Mouse (Mus musculus) neural tube, embryonic 11.5 days (tissue): ENCODE data around the gene Zfp821. TPM values are rescaled to one million over a fixed set of nuclear protein-coding genes. Genes with fewer than 3 reads are reported as not detected.

Source experiments
- ATAC-seq: fragments of 200-750 bp; cut with Nextera tagmentation; 2 replicates; pipeline ENCODE4 v1.8.0; 2017; ENCODE audit warnings: moderate number of reproducible peaks, mild to moderate bottlenecking, moderate TSS enrichment, moderate library complexity; ENCODE audit not compliant: insufficient read depth, low FRiP score, low TSS enrichment
- DNase-seq: peaks from one replicate; pipeline ENCODE4 v3.0.0-alpha.2; 2015; ENCODE audit warnings: low spot score
- H3K27ac ChIP-seq: fragments of 300-500 bp; sonication (generic); 2 replicates; pipeline ENCODE4 v1.5.1; 2014; ENCODE audit warnings: low read depth, mild to moderate bottlenecking, low read length
- H3K27me3 ChIP-seq: fragments of 300-500 bp; sonication (generic); 2 replicates; pipeline ENCODE4 v1.6.1; 2014; ENCODE audit warnings: mild to moderate bottlenecking, low read length, mixed read lengths; ENCODE audit not compliant: control insufficient read depth, insufficient read depth
- H3K36me3 ChIP-seq: fragments of 300-500 bp; sonication (generic); 2 replicates; pipeline ENCODE4 v1.6.1; 2014; ENCODE audit warnings: mild to moderate bottlenecking, low read length, moderate library complexity, mixed read lengths; ENCODE audit not compliant: control insufficient read depth, insufficient read depth
- H3K4me1 ChIP-seq: fragments of 300-500 bp; sonication (generic); 2 replicates; pipeline ENCODE4 v1.6.1; 2014; ENCODE audit warnings: low read length, mixed read lengths; ENCODE audit not compliant: control insufficient read depth, insufficient read depth
- H3K4me2 ChIP-seq: fragments of 300-500 bp; sonication (generic); 2 replicates; pipeline ENCODE4 v1.6.1; 2014; ENCODE audit warnings: low read depth, mild to moderate bottlenecking, moderate library complexity
- H3K4me3 ChIP-seq: fragments of 300-500 bp; sonication (generic); 2 replicates; pipeline ENCODE4 v1.5.1; 2014; ENCODE audit warnings: low read depth, low read length
- H3K9ac ChIP-seq: fragments of 300-500 bp; sonication (generic); 2 replicates; pipeline ENCODE4 v1.6.1; 2014; ENCODE audit warnings: mild to moderate bottlenecking, low read length
- H3K9me3 ChIP-seq: fragments of 300-500 bp; sonication (generic); 2 replicates; pipeline ENCODE4 v1.6.1; 2016; ENCODE audit warnings: low read length; ENCODE audit not compliant: control insufficient read depth
- WGBS: fragments of 180-500 bp; shearing (Covaris S2); extraction: QIAGEN DNeasy Blood & Tissue Kit; methylation state at CpG from one replicate; pipeline ENCODE4 v1.1.7; 2014; 5-methylcytosine and 5-hydroxymethylcytosine counted together
- polyA plus RNA-seq: library from polyadenylated mRNA; unstranded; fragments of >200 nt; fragmentation: Nextera tagmentation; extraction: Ambion mirVana; gene quantifications from 2 replicates; pipeline ENCODE4 v1.2.1, GENCODE M21; 2014

The Zfp821 gene
- polyA plus RNA-seq, 1 experiment from 2014 or later = 55.9 TPM

GRCm38 (mm10) chr8:109706076-109706873 lies 929 bp downstream of the Zfp821 start:
- peak; percentile 36 for ATAC-seq
- Histone ChIP-seq H3K4me2 (peak overlapping the region; percentile 89), H3K9ac (peak overlapping the region; percentile 99), H3K9me3 (no peaks in the 10 kb centered on the region), H3K4me1 (peaks cover 14% of the 10 kb centered on the region), H3K4me3 (peak overlapping the region; percentile 96), H3K36me3 (peaks cover 12% of the 10 kb centered on the region), H3K27ac (peak overlapping the region; percentile 91; the same call in 1 of the 2 replicates), H3K27me3 (peaks cover 8% of the 10 kb centered on the region; the same call in 1 of the 2 replicates)
- DNase-seq = peak; percentile 37
- 1% methylated on average over 27 of the region's 30 CpGs for WGBS

- H3K9me3 ChIP-seq = no peaks in the 10 kb centered on the region
- H3K4me1 ChIP-seq = peaks cover 14% of the 10 kb centered on the region
- H3K27me3 ChIP-seq = peaks cover 8% of the 10 kb centered on the region; the same call in 1 of the 2 replicates
- peak overlapping the region; percentile 96 for H3K4me3 ChIP-seq
- no peak overlapping the region for H3K27ac ChIP-seq
- H3K36me3 ChIP-seq = peaks cover 12% of the 10 kb centered on the region
- H3K9ac ChIP-seq = no peak overlapping the region; the same call in none of the 2 replicates
- DNase-seq = peak; percentile 70
- WGBS = 24% methylated on average over 2 of the region's 2 CpGs
- H3K4me2 ChIP-seq = peak overlapping the region; percentile 89
- peak; percentile 67; the same call in 1 of the 2 replicates for ATAC-seq
Observed at GRCm38 (mm10) chr8:109706874-109707237, 1.5 kb downstream of the Zfp821 start.

DNA sequence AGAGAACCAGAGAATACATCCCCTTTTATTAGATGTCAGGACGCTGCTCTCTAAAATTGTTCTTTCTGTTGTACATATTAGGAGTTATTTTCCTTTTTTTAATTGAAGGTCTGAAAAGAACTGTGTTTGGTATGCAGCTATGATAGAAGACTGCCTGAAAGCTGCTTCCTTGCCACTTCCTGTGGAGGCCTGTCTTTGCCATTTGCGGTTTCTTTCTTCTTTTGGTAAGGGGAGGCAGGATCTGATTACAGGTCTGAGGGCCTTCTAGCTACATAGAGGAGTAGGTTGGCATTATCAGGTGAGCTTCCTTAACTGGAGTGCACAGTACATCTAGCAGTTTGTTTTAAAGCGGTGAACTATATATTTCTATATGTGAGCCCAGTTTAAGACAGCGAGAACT lies 2.6 kb downstream of the Zfp821 start:
- Histone ChIP-seq H3K27ac (no peak overlapping the region), H3K27me3 (peaks cover 6% of the 10 kb centered on the region; the same call in 1 of the 2 replicates), H3K9me3 (no peaks in the 10 kb centered on the region), H3K36me3 (peaks cover 18% of the 10 kb centered on the region), H3K4me1 (peaks cover 14% of the 10 kb centered on the region), H3K4me2 (no peak overlapping the region), H3K9ac (no peak overlapping the region), H3K4me3 (no peak overlapping the region)
- no peak for ATAC-seq
- DNase-seq = no peak
- 96% methylated on average over 4 of the region's 4 CpGs for WGBS

DNA sequence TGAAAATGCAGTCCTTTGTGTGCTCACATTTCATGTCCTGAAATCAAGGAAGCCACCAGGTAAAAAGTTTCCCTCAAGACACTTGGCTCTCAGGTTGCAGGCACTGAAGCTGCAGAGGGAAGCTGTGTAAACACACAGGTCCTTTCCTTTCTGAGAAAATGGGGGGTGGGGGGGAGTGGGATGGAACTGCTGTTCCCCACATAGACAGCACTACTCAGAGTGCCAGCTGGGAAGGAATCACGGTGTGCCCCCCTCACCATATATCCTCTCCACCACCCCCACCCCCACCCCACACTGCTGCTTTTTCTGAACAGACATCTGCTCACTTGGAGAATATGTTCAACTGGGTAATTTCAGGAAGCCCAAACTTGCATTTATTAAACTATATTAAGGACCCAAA lies 7.2 kb downstream of the Zfp821 start:
- DNase-seq (no peak), ATAC-seq (no peak)
- 89% methylated on average over 1 of the region's 1 CpGs for WGBS
- Histone ChIP-seq H3K27me3 (no peaks in the 10 kb centered on the region), H3K9me3 (no peaks in the 10 kb centered on the region), H3K4me1 (no peaks in the 10 kb centered on the region), H3K4me2 (no peak overlapping the region), H3K9ac (no peak overlapping the region), H3K27ac (no peak overlapping the region), H3K4me3 (no peak overlapping the region), H3K36me3 (peaks cover 26% of the 10 kb centered on the region)

GRCm38 (mm10) chr8:109714961-109715360 lies 9.6 kb downstream of the Zfp821 start:
- no peak for ATAC-seq

DNA sequence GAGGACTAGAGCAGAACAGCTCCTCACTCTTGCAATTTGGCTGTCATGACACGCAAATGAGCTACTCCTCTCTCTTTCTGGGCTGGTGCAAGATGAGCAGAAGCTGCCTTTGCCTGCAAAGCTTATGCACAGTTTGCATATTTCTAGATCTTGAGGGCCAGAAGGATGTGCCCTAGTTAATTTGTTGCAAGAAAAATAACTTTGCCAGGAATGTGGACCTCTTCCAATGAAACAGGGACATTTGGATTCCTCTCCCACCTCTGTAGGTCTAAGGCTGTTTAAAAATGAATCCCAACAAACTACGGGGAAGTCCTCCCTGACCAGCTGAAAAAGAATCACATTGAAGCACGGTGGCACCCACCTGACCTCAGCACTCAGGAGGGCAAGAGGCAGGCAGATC lies 19.8 kb downstream of the Zfp821 start:
- DNase-seq = no peak
- H3K9me3 ChIP-seq = no peaks in the 10 kb centered on the region
- no peak overlapping the region for H3K4me2 ChIP-seq
- no peak overlapping the region for H3K27ac ChIP-seq
- no peaks in the 10 kb centered on the region for H3K27me3 ChIP-seq
- H3K9ac ChIP-seq = no peak overlapping the region
- no peaks in the 10 kb centered on the region for H3K4me1 ChIP-seq
- peaks cover 24% of the 10 kb centered on the region for H3K36me3 ChIP-seq
- no peak for ATAC-seq
- WGBS = 87% methylated on average over 3 of the region's 3 CpGs
- H3K4me3 ChIP-seq = no peak overlapping the region

More at GRCm38 (mm10) chr8:109714961-109715360, 9.6 kb downstream of the Zfp821 start:
- Histone ChIP-seq H3K4me3 (no peak overlapping the region), H3K4me2 (no peak overlapping the region), H3K9ac (no peak overlapping the region), H3K9me3 (no peaks in the 10 kb centered on the region), H3K27me3 (no peaks in the 10 kb centered on the region), H3K36me3 (peaks cover 21% of the 10 kb centered on the region), H3K4me1 (no peaks in the 10 kb centered on the region), H3K27ac (no peak overlapping the region)
- no peak for DNase-seq
- WGBS = 93% methylated on average over 5 of the region's 5 CpGs

DNA sequence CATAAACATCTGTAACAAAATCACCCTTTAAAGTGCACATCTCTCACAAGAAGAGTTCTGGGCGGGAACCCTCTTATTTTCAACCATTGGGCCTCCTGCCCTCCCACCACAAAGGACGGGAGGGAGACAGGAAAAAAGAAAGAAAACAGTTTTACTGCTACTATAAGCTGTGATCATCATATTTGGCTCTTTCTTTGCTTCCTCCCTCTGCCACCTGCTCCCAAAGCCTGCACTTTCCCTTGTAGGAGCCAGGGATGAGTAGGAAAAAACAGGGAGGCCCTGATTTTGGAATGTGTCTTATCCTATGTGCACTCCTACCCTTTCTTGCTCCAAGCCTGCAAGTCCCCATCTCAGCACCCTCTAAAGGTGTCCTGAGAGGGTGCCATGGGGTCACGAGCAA lies 25.7 kb downstream of the Zfp821 start:
- Histone ChIP-seq H3K9me3 (no peaks in the 10 kb centered on the region), H3K9ac (no peak overlapping the region), H3K27me3 (no peaks in the 10 kb centered on the region), H3K4me2 (no peak overlapping the region), H3K36me3 (peaks cover 5% of the 10 kb centered on the region; the same call in 1 of the 2 replicates), H3K4me1 (no peaks in the 10 kb centered on the region), H3K27ac (no peak overlapping the region), H3K4me3 (no peak overlapping the region)
- ATAC-seq (no peak), DNase-seq (no peak)
- WGBS = 76% methylated on average over 3 of the region's 3 CpGs

DNA sequence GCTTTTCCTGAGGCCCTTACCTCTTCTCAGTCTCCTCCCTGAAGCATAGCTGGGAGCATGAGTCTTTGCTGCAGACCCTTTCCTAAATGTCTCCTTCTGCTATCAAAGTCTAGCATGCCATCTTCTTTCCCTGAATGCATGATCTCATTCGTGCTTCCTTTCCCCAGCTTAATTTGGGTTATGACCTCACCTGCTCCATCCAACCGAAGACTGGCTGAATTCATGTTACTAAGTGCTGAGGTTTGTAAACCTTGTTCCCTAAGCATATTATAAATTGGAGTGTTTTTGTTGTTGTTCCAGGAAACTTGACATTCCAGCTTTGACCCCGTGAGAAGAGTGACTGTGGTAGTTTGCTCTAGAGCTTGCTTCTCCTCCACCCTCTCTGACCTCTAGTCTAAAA lies 28.7 kb downstream of the Zfp821 start:
- H3K4me3 ChIP-seq = no peak overlapping the region
- 87% methylated on average over 3 of the region's 3 CpGs for WGBS
- no peaks in the 10 kb centered on the region for H3K27me3 ChIP-seq
- peaks cover 8% of the 10 kb centered on the region; the same call in 1 of the 2 replicates for H3K4me1 ChIP-seq
- no peaks in the 10 kb centered on the region for H3K9me3 ChIP-seq
- no peak overlapping the region for H3K4me2 ChIP-seq
- H3K27ac ChIP-seq = no peak overlapping the region
- H3K9ac ChIP-seq = no peak overlapping the region
- no peak for ATAC-seq
- peaks cover 5% of the 10 kb centered on the region; the same call in 1 of the 2 replicates for H3K36me3 ChIP-seq
- no peak for DNase-seq

GRCm38 (mm10) chr8:109736819-109737218 lies 31.5 kb downstream of the Zfp821 start:
- peaks cover 8% of the 10 kb centered on the region; the same call in 1 of the 2 replicates for H3K4me1 ChIP-seq
- peak overlapping the region; percentile 97 for H3K9ac ChIP-seq
- H3K27me3 ChIP-seq = no peaks in the 10 kb centered on the region
- DNase-seq (no peak), ATAC-seq (no peak)
- H3K9me3 ChIP-seq = no peaks in the 10 kb centered on the region
- H3K4me3 ChIP-seq = peak overlapping the region; percentile 99
- no peak overlapping the region for H3K27ac ChIP-seq
- H3K4me2 ChIP-seq = peak overlapping the region; percentile 91
- peaks cover 3% of the 10 kb centered on the region; the same call in 1 of the 2 replicates for H3K36me3 ChIP-seq
- WGBS = 11% methylated on average over 8 of the region's 8 CpGs
